Mouse (Mus musculus): ENCODE results near the gene Arf3. TPM values are rescaled to one million over a fixed set of nuclear protein-coding genes. Genes with fewer than 3 reads are reported as not detected.

The Arf3 gene
- polyA plus RNA-seq, 1 experiment from 2014 or later: 24.5 TPM

- ATAC-seq (replicated peaks; ENCODE audit: insufficient number of reproducible peaks, low FRiP score, low TSS enrichment, low read depth) (no peak), DNase-seq (ENCODE audit: low spot score) (no peak)
- no peak overlapping the region for H3K27ac ChIP-seq (replicated peaks; ENCODE audit: low read depth, low read length)
- peaks cover 5% of the 10 kb centered on the region for H3K36me3 ChIP-seq (replicated peaks; ENCODE audit: control insufficient read depth, insufficient read depth, low read depth, low read length)
- H3K9ac ChIP-seq (replicated peaks; ENCODE audit: low read length): no peak overlapping the region
- no peaks in the 10 kb centered on the region for H3K9me3 ChIP-seq (replicated peaks; ENCODE audit: control insufficient read depth, low read length)
- no peaks in the 10 kb centered on the region for H3K27me3 ChIP-seq (ENCODE audit: control insufficient read depth, insufficient read depth, low read length)
- H3K4me2 ChIP-seq (ENCODE audit: low read depth, low read length): no peak overlapping the region
- WGBS: 88% methylated on average over 8 of the region's 8 CpGs
- H3K4me3 ChIP-seq (ENCODE audit: low read depth, low read length): no peak overlapping the region
- no peaks in the 10 kb centered on the region for H3K4me1 ChIP-seq (ENCODE audit: control insufficient read depth, insufficient read depth, low read length)
Measured at GRCm38 (mm10) chr15:98742766-98743428, 20.1 kb downstream of the Arf3 start.

DNA sequence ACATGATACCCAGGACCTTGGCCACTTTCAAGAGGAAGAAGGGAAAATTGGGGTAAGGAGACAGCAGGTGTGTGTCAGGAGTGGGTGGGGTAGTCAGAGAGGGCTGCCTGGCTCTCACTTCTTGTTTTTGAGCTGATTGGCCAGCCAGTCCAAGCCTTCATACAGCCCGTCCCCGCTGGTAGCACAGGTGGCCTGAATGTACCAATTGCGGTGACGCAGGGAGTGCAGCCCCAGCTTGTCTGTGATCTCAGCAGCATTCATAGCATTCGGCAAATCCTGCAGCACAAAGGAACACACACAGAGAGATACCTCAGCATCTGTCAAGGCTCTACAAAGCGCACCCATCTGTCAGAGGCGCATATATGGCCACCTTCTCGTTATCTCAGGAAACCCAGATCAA, 22.8 kb downstream of the Arf3 start:
- ATAC-seq (replicated peaks; ENCODE audit: insufficient number of reproducible peaks, low FRiP score, low TSS enrichment, low read depth) (no peak), DNase-seq (ENCODE audit: low spot score) (no peak)
- H3K36me3 ChIP-seq (replicated peaks; ENCODE audit: control insufficient read depth, insufficient read depth, low read depth, low read length): peaks cover 8% of the 10 kb centered on the region

GRCm38 (mm10) chr15:98738796-98739195, 24.2 kb downstream of the Arf3 start:
- H3K27me3 ChIP-seq (ENCODE audit: control insufficient read depth, insufficient read depth, low read length): no peaks in the 10 kb centered on the region
- no peak for DNase-seq (ENCODE audit: low spot score)

More for the DNA sequence above, 22.8 kb downstream of the Arf3 start:
- 86% methylated on average over 8 of the region's 8 CpGs for WGBS
- Histone ChIP-seq H3K27me3 (ENCODE audit: control insufficient read depth, insufficient read depth, low read length) (no peaks in the 10 kb centered on the region), H3K4me2 (ENCODE audit: low read depth, low read length) (no peak overlapping the region), H3K4me3 (ENCODE audit: low read depth, low read length) (no peak overlapping the region), H3K27ac (replicated peaks; ENCODE audit: low read depth, low read length) (no peak overlapping the region), H3K9ac (replicated peaks; ENCODE audit: low read length) (no peak overlapping the region), H3K9me3 (replicated peaks; ENCODE audit: control insufficient read depth, low read length) (no peaks in the 10 kb centered on the region), H3K4me1 (ENCODE audit: control insufficient read depth, insufficient read depth, low read length) (no peaks in the 10 kb centered on the region)

DNA sequence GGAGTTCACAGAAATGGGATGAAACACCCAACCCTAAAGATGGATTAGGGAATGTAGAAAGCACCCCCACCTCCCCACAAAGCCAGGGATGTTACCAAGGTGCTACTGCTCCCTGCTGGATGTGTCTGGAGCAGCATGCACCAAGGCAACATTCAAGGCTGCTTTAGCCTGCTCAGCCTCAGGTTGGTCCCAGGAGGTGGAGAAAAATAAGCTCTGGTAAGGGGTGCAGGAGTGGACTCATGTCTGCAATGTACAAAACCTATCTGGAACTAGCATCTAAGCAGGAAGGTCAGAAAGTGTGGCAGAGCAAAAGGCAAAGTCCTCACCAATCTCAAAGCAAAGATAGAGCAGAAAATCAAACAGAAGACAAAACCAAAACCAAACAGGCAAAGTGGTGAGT, 25.1 kb downstream of the Arf3 start:
- DNase-seq (ENCODE audit: low spot score): no peak

More at GRCm38 (mm10) chr15:98738796-98739195, 24.2 kb downstream of the Arf3 start:
- no peak overlapping the region for H3K27ac ChIP-seq (replicated peaks; ENCODE audit: low read depth, low read length)
- H3K4me2 ChIP-seq (ENCODE audit: low read depth, low read length): no peak overlapping the region
- 66% methylated on average over 4 of the region's 4 CpGs for WGBS
- no peak for ATAC-seq (replicated peaks; ENCODE audit: insufficient number of reproducible peaks, low FRiP score, low TSS enrichment, low read depth)
- no peak overlapping the region for H3K9ac ChIP-seq (replicated peaks; ENCODE audit: low read length)
- H3K4me1 ChIP-seq (ENCODE audit: control insufficient read depth, insufficient read depth, low read length): no peaks in the 10 kb centered on the region
- peaks cover 8% of the 10 kb centered on the region for H3K36me3 ChIP-seq (replicated peaks; ENCODE audit: control insufficient read depth, insufficient read depth, low read depth, low read length)
- no peaks in the 10 kb centered on the region for H3K9me3 ChIP-seq (replicated peaks; ENCODE audit: control insufficient read depth, low read length)
- H3K4me3 ChIP-seq (ENCODE audit: low read depth, low read length): no peak overlapping the region

DNA sequence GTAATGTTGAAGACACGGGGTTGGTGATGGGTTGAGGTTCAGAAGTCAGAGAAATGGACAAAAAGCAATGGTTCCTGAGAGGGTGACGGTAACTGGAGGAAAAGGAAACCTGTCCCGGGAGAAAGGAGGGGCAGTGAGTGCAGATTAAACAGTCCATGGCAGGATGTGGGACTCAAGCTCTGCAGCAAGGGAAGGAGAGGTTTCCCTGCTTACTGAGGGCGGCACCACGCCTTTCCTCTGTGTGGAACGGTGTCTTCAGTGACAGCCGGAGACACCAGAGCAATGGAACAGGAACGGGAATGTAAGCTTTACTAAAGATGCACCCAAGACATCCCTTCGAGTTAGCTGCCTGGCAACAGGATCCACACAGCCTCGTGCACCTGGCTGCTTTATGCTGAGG, 26.5 kb downstream of the Arf3 start:
- Histone ChIP-seq H3K4me3 (ENCODE audit: low read depth, low read length) (no peak overlapping the region), H3K27me3 (ENCODE audit: control insufficient read depth, insufficient read depth, low read length) (no peaks in the 10 kb centered on the region), H3K27ac (replicated peaks; ENCODE audit: low read depth, low read length) (no peak overlapping the region), H3K4me1 (ENCODE audit: control insufficient read depth, insufficient read depth, low read length) (no peaks in the 10 kb centered on the region), H3K4me2 (ENCODE audit: low read depth, low read length) (no peak overlapping the region), H3K9ac (replicated peaks; ENCODE audit: low read length) (no peak overlapping the region), H3K9me3 (replicated peaks; ENCODE audit: control insufficient read depth, low read length) (no peaks in the 10 kb centered on the region), H3K36me3 (replicated peaks; ENCODE audit: control insufficient read depth, insufficient read depth, low read depth, low read length) (peaks cover 5% of the 10 kb centered on the region)
- DNase-seq (ENCODE audit: low spot score) (no peak), ATAC-seq (replicated peaks; ENCODE audit: insufficient number of reproducible peaks, low FRiP score, low TSS enrichment, low read depth) (no peak)
- 91% methylated on average over 10 of the region's 10 CpGs for WGBS

More for the DNA sequence above, 25.1 kb downstream of the Arf3 start:
- Histone ChIP-seq H3K9me3 (replicated peaks; ENCODE audit: control insufficient read depth, low read length) (no peaks in the 10 kb centered on the region), H3K36me3 (replicated peaks; ENCODE audit: control insufficient read depth, insufficient read depth, low read depth, low read length) (peaks cover 8% of the 10 kb centered on the region), H3K27me3 (ENCODE audit: control insufficient read depth, insufficient read depth, low read length) (no peaks in the 10 kb centered on the region), H3K4me3 (ENCODE audit: low read depth, low read length) (no peak overlapping the region), H3K9ac (replicated peaks; ENCODE audit: low read length) (no peak overlapping the region), H3K27ac (replicated peaks; ENCODE audit: low read depth, low read length) (no peak overlapping the region), H3K4me1 (ENCODE audit: control insufficient read depth, insufficient read depth, low read length) (no peaks in the 10 kb centered on the region), H3K4me2 (ENCODE audit: low read depth, low read length) (no peak overlapping the region)
- ATAC-seq (replicated peaks; ENCODE audit: insufficient number of reproducible peaks, low FRiP score, low TSS enrichment, low read depth): no peak

DNA sequence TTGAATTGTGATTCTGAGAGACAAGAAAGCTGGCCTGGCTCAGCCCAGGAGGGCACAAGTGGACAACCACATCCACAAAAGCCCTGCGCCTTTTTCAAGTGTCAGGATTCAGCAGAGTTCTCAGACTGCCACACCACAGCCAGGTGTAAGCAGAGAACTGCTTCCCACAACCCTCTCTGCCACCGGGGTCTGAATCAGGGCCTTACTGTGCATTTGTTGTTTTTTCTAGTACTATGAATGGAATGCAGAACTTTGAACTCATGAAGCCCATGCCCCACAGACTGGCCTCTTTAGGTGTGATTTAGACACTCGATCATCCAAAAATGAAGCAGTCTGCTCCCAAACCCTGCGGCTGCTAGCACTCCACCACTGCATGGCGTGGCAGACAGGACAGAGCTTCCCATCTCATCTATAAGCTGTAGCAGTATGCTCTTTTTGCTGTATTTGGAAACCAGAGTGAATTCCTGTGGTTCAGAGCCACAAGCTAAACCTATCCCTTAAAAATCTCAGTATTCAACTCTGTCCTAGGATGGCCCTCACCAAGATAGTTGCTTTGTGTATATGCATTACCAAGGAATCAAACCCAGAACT, 28.9 kb downstream of the Arf3 start:
- ATAC-seq (replicated peaks; ENCODE audit: insufficient number of reproducible peaks, low FRiP score, low TSS enrichment, low read depth) (no peak), DNase-seq (ENCODE audit: low spot score) (no peak)
- Histone ChIP-seq H3K4me1 (ENCODE audit: control insufficient read depth, insufficient read depth, low read length) (no peaks in the 10 kb centered on the region), H3K4me2 (ENCODE audit: low read depth, low read length) (no peak overlapping the region), H3K9ac (replicated peaks; ENCODE audit: low read length) (no peak overlapping the region), H3K4me3 (ENCODE audit: low read depth, low read length) (no peak overlapping the region), H3K27ac (replicated peaks; ENCODE audit: low read depth, low read length) (no peak overlapping the region), H3K9me3 (replicated peaks; ENCODE audit: control insufficient read depth, low read length) (no peaks in the 10 kb centered on the region), H3K36me3 (replicated peaks; ENCODE audit: control insufficient read depth, insufficient read depth, low read depth, low read length) (peaks cover 5% of the 10 kb centered on the region), H3K27me3 (ENCODE audit: control insufficient read depth, insufficient read depth, low read length) (no peaks in the 10 kb centered on the region)
- 74% methylated on average over 5 of the region's 5 CpGs for WGBS

DNA sequence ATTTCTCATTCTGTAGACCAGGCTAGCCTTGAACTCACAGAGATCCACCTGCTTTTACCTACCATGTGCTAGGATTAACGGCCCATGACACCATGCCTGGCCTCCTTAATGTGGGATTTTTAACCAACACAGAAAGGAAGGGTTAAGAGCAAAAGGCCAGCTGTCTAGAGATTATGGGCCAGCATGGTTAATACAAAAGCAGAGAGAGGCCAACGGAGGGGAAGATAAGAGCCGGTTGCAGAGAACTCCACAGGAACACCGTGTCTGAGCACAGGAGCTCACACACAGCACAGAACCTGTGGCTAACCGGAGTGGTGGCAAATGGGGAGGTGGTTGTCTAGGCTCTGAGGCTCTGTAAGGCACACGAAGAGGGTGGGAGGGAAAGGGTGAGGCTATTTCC, 29.6 kb downstream of the Arf3 start:
- no peak overlapping the region for H3K27ac ChIP-seq (replicated peaks; ENCODE audit: low read depth, low read length)
- 77% methylated on average over 6 of the region's 6 CpGs for WGBS
- H3K4me1 ChIP-seq (ENCODE audit: control insufficient read depth, insufficient read depth, low read length): no peaks in the 10 kb centered on the region
- H3K4me3 ChIP-seq (ENCODE audit: low read depth, low read length): no peak overlapping the region
- H3K4me2 ChIP-seq (ENCODE audit: low read depth, low read length): no peak overlapping the region
- DNase-seq (ENCODE audit: low spot score) (no peak), ATAC-seq (replicated peaks; ENCODE audit: insufficient number of reproducible peaks, low FRiP score, low TSS enrichment, low read depth) (no peak)
- no peaks in the 10 kb centered on the region for H3K27me3 ChIP-seq (ENCODE audit: control insufficient read depth, insufficient read depth, low read length)
- peaks cover 3% of the 10 kb centered on the region for H3K36me3 ChIP-seq (replicated peaks; ENCODE audit: control insufficient read depth, insufficient read depth, low read depth, low read length)
- H3K9me3 ChIP-seq (replicated peaks; ENCODE audit: control insufficient read depth, low read length): no peaks in the 10 kb centered on the region
- H3K9ac ChIP-seq (replicated peaks; ENCODE audit: low read length): no peak overlapping the region

DNA sequence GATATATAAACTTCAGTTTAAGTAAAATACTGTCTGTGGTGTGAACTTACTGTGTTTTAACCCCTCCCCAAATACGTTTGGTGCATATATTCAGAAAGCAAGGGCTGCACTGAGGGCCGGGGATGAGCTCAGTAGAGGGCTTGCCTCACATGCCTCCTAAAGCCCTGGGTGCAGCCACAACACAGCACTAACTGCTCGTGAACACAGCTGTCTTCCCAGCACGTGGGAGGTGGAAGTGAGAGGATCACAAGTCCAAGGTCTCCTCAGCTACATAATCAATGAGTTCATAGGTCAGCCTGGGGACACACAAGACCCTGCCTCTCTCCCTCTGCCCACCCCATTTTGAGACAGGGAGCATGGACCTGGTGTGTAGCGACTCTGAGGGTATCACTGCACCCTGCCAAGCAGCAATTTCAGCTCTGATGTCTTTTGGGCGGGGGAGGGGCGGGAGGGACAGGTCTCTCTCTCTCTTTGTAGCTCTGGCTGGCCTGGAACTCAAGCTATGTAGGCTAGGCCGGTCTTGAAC, 30.9 kb downstream of the Arf3 start:
- Histone ChIP-seq H3K27ac (replicated peaks; ENCODE audit: low read depth, low read length) (no peak overlapping the region), H3K9me3 (replicated peaks; ENCODE audit: control insufficient read depth, low read length) (no peaks in the 10 kb centered on the region), H3K36me3 (replicated peaks; ENCODE audit: control insufficient read depth, insufficient read depth, low read depth, low read length) (peaks cover 3% of the 10 kb centered on the region), H3K9ac (replicated peaks; ENCODE audit: low read length) (no peak overlapping the region), H3K4me2 (ENCODE audit: low read depth, low read length) (no peak overlapping the region), H3K4me1 (ENCODE audit: control insufficient read depth, insufficient read depth, low read length) (no peaks in the 10 kb centered on the region; the same call in 1 of the 2 replicates), H3K4me3 (ENCODE audit: low read depth, low read length) (no peak overlapping the region), H3K27me3 (ENCODE audit: control insufficient read depth, insufficient read depth, low read length) (no peaks in the 10 kb centered on the region)
- ATAC-seq (replicated peaks; ENCODE audit: insufficient number of reproducible peaks, low FRiP score, low TSS enrichment, low read depth) (no peak), DNase-seq (ENCODE audit: low spot score) (no peak)
- WGBS: 73% methylated on average over 8 of the region's 8 CpGs
